Mouse (Mus musculus) retina, adult 2 months (tissue): ENCODE measurements around the gene Zfp524.
"Not testable (repeated sequence)": the region's sequence is repeated elsewhere in the genome, so short reads cannot be mapped to it uniquely, and the experiment has no call there.

Experiments
- DNase-seq: peaks from one replicate; pipeline ENCODE4 v3.0.0-alpha.2; 2012; ENCODE audit warnings: low read depth, low spot score

Gene Zfp524

DNA sequence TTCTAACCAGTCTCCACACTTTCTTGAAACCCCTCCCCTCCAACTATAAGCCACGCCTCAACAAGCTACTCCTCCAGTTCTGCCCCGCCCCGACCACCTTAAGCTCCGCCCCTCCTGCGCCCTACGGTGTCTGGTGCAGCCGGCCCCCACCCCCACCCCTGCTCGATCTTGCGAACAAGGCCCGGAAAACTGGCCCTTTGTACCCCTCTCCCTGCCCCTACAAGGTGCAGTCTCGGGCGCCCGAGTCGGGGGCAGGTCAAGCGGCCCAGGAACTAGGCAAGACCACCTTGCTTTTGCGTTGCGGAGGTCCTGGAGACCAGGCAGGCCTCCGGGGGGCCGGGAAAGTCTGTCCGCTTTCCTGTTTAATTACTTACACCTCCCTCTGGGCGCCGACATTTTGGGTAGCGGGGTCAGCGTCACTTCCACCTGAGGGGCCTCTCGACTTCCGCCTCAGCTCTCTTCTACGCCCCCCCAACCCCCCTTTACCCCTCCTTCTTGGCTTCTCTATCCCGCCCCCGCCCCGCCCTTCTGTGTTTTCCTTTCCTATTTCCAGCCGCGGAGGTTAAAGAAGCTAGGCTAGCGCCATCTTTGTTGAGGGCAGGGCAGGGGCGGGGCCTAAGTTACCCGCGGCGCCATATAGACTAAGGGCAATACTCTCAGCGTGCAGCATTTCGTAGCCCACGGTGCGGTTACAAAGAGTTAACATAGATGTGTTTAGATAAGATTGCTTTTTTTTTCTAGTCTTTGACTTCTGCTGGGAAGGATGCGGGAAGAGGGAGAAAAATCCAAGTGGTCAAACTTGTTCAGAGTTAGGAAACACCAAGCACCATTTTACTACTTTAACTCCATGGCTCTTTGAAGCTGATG lies at the start of gene Zfp524, which contains the start of gene Fiz1:
Gene Zfp524 (plus strand): TSS at position 165 of the 867 bp plus-strand sequence.
Gene Fiz1 (minus strand): TSS at position 447 of the 867 bp plus-strand sequence.
- peak; percentile 98 for DNase-seq

DNA sequence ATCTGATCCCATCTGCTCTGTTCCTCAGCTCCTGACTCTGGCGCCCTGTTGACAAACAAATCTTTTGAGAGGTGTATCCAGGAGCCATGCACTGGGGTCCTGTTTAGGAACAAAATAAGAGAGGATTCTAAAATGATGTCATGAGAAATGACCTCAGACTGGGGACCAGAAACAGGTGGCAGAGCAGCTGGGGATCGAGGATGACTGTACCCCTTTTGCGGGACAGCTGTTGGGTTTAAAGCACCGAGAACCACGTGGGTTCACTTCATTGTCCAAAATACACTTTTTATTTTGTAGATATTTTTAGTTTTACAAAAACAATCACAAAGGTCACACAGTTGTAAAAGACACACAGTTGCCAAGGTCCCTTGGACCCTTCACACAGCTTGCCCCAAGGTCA lies 49.2 kb upstream of the Zfp524 start:
- no peak for DNase-seq

DNA sequence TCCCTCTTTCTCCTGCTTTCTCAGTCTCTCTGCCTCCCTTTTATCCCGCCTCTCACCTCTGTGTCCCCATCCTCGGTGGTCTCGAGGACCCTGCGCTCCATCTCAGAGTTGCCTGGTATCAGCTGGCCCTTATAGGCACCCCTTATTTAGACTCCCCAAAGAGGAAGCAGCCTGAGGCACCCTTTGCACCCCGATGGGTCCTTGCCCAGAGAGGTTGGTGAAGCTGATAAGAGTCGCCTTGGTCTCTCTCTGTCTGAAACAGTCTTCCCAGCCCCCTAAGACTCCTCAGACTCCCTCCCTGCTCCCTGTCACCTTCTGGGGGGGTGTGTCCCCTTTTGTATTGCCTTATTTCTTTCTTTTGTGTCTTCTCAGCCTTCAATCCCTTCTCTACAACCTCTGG lies 43.1 kb upstream of the Zfp524 start, which contains the start of gene Sbk3:
Gene Sbk3 (minus strand): TSS at position 101 of the 400 bp plus-strand sequence.
- no peak for DNase-seq

DNA sequence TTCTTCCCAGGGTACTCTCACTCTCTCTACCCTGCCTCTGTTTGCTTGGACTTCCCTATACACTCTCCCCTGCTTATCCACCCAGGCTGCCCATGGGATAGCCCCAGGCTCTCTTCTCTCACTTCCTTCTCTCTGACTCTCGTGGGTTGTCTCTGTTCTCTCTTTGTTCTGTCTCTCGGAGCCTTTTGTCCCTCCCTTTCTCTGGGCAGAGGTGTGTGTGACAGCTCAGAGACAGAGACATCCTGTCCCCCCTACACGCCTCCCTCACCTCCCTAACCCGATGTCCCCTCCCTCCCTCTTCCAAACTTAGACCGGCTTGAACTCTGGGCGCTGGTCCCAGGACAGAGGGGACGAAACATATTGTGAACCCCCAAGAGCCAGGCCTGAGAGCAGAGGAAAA lies 42.5 kb upstream of the Zfp524 start:
- DNase-seq, result no peak

DNA sequence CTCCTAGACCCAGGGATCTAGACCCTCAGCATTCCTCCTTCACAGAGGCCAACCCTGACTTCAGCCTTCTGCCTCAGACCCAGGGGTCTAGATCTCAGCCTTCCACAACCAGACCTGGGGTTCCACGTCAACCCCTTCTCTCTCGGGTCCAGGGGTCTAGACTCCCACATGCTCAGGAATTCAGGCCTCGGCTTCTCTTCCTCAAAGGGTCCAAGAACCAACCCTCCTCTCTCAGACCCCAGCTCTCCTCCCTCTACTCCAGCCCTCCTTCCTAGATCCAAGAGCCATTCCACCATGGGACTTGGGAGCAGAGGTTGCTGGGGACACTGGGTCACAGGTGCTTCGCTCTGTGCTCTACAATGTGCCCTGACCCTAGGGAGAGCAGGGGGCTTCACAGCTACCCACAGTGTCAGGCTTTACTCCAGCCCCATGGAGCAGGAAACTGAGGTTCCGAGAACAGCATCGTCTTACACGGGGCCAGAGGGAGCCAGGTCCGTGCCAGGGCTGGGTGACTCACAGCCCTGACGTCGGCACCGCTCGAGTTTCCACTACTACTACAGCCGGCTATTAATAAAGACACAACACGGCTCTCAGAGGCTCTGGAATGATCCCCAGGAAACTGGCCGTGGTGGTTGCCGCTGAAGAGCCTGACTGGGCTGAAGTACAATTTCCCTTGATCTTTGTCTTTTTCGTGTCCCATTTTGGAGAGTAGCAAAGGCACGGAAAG lies 41.7 kb upstream of the Zfp524 start:
- no peak for DNase-seq

DNA sequence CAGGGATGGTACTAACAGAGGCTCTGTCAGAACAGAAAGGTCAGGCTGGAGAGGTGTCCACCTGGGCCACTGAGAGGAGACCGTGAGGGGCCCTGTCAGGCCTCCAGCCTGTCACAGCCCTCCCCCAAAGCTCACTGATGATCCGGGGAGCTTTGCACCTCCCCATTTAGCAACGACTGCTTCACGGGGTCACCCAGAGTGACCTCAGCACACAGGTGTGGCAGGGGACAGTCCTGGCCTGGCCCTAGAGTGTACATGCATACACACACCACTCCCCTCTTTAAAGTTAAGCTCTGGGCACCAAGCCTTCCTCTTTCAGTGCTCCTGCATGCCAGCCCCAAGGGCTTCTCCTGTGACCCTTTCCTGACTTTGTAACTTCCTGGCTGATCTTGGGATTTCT lies 38.8 kb upstream of the Zfp524 start:
- no peak for DNase-seq

DNA sequence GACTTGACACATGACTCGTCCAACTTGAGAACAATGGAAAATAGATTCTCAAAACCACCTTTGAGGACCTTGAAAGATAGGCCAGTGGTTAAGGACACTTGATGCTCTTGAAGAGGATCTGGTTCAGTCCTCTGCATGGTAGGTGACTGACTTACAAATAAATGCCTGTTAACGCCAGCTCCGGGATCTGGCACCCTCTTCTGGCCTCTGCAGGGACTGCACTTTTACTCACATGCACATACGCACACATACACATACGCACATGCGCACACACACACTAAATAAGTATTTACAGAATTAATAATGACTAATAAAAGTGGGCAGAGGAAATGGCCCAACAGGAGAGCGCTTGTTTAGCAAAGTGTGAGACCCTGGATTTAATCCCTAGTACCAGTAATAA lies 37.4 kb upstream of the Zfp524 start:
- DNase-seq, result no peak

DNA sequence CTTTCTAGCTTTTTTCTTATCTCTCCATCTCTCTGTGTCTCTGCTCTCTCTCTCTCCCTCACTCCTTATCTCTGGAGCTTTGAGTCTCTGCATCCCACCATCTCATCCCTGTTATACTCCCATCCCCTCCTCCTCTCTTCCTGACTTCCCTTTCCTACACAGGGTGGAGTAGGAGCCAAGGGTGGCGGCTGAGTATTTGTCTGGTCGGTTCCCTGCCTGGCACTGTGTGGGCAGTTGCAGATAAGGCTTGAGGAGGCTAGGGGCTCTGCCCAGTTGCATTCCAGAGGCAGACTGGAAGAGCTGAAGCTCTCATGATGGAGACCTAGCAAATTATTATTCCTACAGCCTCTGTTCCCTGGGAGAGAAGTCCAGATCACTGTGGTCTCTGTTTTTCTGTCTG lies 26.0 kb upstream of the Zfp524 start:
- no peak for DNase-seq

DNA sequence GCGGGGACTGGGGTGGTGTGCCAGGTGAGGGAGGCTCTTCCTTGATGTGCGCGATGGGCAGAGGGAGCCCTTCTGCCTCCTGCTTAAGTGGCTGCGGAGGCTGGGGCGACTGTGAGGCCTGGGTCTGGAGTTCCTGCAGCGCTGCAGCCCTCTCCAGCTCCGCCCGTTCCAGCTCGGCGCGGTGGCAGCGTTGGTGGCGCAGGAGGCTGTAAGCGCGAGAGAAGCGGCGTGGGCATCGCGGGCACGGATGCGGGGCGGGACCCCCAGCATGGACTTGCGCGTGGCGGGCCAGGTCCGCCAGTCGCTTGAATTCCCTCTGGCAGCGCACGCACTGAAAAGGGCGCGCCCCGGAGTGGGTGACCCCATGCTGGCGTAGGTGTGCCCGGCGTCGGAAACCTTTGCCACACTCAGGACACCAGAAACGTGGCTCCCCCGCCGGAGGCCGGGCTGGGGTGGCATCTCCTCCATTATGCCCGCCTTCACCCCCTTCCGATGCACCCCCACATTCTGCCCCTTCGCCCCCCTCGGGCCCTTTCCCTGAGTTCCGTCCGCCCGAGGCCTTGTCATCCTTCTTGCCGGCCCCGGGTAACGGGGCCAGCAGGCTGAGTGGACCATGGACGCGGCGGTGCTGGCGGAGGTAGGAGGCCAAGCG lies 20.7 kb upstream of the Zfp524 start:
- no peak for DNase-seq

DNA sequence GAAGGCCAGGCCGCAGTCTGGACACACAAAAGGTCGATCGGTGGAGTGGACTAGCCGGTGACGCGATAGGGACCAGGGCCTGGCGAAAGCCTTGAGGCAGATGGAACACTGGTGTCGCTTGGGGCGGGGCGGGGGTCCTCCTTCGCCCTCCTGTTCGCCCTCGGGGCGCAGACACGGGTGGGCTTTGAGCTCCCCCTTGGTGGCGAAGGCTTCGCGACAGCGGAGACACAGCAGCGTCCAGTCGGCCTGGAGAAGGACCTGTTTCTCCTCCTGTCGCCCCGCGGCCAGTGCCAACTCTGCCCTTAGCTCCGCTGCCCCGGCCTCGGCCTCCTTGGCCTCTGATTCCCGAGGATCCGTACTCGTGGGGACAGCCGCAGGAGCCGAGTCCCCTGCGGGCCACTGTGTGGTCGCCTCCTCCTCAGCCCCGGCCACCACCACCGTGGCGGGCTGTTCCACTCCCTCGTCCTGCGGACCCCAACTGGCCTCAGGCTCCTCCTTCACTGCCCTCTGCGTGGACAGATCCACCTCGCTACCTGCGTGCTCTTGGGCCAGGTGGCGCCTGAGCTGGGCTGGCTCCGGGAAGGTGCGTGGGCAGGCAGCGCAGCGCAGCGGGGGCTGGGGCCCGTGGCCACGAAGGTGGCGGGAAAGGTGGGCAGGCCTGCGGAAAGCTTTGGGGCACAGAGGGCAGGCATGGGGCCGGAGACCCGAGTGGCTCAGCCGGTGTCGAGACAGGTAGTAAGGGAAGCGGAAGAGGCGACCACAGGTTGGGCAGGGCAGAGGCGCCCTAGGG lies 20.0 kb upstream of the Zfp524 start:
- no peak for DNase-seq

DNA sequence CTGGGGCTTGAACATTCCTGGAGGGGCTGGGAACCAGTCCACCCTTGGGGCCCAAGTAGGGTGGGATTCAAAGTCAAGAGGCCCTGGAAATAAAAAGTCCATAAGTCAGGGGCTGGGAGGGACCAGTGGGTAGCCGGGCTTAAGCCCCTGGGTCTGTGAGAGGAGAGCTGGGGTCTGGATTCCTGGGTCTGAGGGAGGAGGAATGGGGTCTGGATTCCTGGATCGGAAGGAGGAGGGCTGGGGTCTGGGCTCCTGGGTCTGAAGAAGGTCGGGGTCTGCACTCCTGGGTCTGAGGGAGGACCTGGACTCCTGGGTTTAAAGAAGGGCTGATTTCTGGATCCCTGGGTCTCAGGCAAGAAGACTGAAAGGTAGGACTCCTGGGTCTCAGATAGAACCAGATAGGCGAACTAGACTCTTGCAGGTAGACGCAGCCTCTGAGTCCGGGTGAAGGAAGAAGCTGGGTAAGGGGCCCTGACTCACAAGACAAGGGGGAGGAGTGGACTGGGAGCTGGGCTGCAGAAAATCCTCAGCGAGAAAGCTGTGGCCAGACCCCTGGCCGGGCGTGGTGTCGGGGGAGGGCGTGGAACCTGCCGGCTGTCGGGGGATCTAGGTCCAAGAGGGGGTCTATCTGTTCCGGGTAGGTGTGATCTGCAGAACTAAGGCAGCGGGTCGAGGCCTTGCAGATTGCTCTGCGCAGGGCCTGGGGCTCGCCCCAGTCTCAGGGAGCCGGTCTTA lies 18.8 kb upstream of the Zfp524 start:
- no peak for DNase-seq

DNA sequence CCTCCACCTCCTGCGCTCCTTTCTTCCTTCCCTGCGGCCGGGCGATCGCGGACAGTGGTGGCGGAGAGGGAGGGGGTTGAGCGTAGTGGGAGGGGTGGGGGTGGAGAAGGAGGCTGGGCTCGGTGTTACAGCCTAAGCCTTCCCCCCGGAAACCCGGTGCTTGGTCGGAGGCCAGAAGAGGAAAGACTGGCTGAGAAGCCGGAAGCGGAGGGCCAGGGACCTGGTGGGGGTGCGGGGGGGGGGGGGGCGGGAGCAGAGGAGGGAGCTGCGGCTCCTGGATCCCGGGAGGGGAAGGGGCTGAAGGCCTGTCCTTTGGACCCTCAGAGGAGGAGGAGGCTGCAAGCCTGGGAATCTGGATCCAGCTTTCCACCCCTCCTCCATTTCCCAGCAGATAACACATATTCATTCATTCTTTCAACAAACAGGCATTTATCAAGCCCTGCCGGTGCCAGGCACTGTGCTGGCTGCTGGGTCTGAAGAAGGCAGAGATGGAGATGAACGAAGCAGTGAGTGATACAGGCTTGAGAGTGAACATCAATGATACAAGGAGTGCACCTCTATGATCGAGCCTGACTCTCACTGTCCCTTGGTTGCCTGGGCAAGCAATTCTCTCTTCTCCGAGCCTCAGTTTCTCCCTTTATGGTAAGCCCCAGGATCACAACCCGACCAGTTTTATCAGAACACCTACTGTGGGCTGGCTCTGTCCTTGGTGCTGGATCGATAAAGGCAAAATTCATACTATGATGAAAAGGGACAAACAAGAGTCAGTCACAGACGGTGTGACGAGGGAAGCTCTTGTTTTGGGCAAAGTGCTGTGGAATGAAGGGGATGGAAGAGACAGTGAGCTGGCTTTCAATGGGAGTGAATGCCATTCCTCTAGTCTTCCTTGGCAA lies 18.0 kb upstream of the Zfp524 start, which contains the start of gene Zfp579:
Gene Zfp579 (minus strand): TSS at position 156 of the 893 bp plus-strand sequence.
- DNase-seq, result peak; percentile 88

DNA sequence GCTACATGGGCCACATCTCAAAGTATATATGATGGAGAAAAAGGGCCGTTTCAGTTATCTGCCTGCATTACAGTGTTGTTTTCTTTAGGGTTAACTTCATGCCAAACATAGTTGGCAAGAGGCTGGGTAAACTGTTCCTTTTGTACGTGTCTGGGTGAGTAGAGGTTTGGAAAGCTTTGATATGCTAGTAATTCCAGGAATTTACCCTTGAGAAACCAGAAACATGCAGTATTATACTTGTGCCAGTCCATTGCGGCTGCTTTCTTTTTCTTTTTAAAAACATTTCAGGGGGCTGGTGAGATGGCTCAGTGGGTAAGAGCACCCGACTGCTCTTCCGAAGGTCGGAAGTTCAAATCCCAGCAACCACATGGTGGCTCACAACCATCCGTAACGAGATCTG lies 17.3 kb upstream of the Zfp524 start:
- DNase-seq, result no peak

DNA sequence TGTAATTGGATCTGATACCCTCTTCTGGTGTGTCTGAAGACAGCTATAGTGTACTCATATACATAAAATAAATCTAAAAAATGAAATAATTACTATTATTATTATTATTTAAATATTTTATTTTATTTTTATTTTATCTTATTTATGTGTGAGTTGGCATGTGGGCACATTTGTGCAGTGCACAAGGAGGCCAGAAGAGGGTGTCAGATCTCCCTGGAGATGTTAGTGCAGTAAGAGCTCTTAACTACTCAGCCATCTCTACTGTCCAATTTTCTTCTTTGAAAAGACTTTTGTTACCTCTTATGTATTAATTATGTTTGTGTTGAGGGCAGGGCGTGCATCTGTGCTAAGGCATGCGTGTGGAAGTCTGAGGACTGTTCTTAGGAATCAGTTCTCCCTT lies 14.3 kb upstream of the Zfp524 start:
- no peak for DNase-seq

DNA sequence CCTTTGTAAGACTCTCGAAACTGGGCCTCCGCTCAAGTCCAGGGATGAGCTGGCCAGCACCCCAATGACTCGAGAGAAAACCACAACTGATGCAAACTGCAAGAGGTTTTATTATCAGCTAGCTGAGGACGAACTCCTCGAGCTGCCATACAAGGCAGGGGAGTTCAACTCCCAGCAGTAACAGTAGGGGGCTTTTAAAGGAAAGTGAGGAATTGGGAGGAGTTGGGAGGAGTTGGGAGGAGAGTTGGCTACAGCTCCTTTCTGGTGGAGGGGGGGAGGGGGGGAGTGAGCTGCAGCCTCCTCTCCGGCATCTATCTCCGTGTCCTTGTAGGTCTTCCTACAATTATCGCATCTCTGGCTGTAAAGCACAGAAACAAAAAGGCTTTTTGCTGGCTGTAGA lies 11.3 kb upstream of the Zfp524 start:
- DNase-seq, result not testable (repeated sequence)

DNA sequence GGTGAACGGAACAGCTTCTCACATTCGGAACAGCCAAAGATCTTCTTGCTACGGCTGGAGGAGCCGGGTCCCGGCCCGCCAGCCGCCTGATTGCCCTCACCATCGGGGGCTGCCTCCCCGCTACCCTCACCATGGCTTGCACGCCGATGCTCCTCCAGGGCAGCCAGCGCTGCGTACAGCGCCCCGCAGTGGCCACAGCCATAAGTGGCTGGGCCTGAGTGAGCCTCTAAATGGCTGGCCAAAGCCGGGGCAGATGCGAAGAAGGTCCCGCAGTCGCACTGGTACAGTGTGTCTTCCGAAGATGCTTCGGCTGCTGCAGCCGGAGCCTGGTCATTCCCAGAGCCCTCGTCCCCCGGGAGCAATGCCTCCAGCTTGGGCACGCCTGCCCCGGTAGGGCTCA lies 6.0 kb upstream of the Zfp524 start:
- no peak for DNase-seq

DNA sequence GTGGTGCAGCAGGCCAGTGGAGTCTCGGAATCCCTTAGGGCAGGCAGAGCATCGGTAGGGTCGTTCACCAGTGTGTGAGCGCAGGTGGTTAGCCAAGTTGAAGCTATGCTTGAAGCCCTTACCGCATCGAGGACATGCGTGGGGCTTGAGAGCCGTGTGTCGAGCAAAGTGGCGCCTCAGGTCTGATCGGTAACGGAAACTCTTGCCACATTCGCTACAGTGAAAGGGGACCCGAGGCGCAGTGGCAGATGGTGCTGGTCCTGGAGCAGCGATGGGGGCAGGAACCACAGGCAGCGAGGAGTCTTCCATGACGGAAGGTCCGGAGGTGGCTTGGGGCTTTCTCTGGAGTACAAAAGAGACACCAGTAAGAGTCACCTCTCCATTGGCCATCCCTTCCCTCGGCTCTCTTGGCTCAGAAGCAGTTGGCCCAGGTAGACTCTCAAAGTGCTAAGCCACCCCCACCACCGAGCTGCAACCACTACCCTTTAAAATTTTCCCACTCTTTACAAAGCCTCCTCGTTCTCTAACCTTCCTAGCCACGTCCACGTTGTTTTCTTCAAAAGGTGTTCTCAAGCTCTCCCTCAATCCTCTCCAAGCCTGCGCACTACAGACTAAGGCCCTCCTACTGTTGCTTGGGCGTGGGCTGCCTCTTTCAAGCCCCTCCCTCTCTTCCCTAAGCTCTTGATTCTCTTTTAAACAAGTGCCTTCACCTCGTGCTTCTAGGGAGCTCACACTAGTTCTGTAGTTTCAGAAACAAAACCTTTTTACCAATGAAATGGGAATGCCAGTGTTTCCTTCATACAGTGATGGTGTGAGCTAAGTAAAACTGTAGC lies 1.3 kb upstream of the Zfp524 start:
- no peak for DNase-seq

DNA sequence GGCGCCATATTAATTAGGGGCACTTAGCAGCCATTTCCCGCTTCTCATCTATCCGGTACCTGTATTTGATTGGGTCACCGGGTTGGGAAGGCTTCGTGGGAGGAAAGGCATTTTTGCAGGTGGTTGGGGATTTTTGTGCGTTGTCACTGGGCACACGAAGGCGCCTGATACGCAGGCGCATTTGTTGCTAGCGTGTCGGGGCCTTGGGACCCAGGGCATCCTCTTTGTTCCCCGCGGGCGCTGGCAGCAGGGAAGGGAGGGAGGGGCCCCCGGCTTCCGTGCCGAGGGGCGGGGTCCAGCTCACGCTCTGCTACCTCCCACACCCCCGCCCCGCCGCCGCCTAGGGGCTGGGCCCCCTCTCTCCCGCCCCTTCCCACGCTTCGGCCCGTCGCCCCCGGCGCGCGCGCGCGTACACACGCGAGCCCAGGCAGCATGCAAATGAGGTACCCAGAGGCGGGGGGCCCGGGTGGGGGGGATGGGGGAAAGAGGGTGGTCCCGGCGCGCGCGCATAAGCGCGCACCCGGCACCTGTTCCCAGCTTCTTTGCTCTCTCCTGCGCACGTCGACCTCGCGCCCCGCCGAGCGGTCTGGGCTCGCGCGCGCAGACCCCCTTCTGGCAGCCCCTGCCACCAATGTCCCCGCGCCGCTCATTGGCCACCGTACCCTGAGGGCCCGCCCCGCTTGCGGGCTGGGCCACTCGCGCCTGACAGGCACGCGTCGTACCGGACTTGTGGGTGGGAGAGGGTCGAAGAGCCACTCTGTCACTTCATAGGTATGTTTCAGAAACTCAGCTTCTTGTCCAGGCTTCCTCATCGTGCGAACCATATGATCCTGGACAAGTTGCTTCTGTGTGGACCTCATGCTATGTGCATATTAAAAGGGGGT lies 1.1 kb downstream of the Zfp524 start, which contains the start of gene Gm44973:
Gene Gm44973 (plus strand): TSS at position 379 of the 884 bp plus-strand sequence.
- DNase-seq, result no peak
